Mouse (Mus musculus) heart, adult 18-20 months (tissue): ENCODE measurements around the gene Ap1m2. TPM values are rescaled to one million over a fixed set of nuclear protein-coding genes. Genes with fewer than 3 reads are reported as not detected.
A peak's percentile ranks its signal among the peaks of the same experiment; 100 is the strongest.
"Not testable (repeated sequence)": the region's sequence is repeated elsewhere in the genome, so short reads cannot be mapped to it uniquely, and the experiment has no call there.

Experiments used
- DNase-seq, 2 experiments: peaks; one replicate each; pipeline ENCODE4 v3.0.0; 2021 to 2022; ENCODE audit warnings: mixed read lengths in 1 of 2
- total RNA-seq, 2 experiments: library from RNA; stranded (reverse); gene quantifications; 2 replicates each; pipeline ENCODE4 v1.2.3; 2021

Ap1m2 gene
- total RNA-seq, 2 experiments from 2014 or later: not detected

DNA sequence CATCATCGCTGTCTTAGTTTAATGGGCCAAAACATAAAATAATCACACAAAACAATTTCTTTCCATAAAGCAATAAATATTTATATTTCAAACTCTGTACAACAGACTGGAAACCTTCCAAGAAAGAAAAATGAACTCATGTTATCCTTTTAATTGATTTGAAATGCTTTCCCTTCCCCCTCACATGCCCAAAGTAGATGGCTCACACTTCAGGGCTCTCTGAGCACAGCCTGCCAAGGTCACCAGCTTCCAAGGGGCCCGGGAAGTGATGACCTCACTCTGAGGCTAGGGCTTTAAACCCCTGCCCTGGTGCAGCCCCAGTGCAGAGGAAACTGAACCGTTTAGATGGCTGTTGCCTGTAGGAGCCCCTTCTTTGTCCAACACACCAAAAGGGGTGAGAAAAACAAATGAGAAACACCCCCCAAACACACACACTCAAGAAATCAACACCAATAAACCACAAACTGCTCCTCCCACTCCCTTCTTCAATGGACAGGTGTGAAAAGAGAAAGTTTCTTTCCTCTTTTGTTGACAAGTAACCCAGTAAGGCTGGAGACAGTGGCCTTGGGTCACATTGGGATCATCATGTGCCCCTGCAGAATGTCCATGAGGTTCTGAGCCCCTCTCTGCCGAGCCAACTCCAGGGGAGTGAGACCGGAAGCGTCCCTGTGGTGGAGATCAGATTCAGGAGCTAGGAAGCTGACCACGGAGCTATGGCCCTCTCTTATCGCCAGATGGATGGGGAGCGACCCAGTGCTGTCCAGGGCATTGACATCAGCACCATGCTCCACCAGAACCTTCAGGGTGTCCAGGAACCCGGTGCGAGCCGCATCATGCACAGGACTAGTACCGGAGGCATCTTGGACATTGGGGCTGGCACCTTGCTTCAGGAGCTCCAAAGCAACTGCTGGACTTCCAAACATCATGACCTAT is 23.5 kb downstream of the Ap1m2 start:
- peak in 1 of 2 experiments; percentile 35 for DNase-seq

DNA sequence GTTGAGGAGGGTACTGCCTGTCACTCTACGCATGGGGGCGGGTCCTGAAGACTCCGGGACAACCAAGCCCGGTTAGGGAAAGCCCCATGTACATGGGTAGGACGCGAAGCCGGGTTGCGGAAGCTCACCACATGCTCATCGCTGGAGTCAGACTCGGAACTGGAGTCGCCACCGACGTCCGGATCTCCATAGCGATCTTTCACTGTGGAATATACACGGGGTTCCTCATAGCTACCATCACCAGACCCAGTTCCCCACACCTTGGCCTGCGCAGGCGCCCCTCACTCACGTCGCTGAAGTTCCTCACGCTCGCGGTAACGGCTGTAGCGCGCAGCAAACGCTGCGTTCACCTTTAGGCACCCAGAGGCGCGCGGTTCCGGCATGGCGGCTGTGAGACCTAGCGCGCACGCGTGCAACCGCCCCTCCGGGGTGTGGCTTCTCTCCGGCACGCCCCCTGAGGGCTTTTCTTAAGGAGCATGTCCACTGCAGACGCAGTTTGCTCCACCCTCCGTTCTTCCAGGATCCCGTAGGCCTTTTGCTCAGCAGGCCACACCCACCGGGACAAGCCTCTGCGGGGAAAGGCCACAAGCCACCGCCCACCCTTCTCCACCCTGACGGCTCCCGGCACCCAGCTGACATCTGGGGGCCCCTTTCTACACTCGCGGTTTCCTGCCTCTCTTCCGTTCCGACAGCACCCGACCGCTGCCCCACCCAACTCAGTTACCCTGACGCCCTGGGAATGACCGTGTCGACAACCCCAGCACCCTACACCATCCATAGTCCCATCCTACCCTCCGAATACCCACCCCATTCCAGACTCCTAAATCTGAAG is 24.4 kb downstream of the Ap1m2 start, which contains the start of gene Kri1:
Gene Kri1 (minus strand): TSS at position 399 of the 832 bp plus-strand sequence.
- peak; percentile 99 to 100 for DNase-seq

DNA sequence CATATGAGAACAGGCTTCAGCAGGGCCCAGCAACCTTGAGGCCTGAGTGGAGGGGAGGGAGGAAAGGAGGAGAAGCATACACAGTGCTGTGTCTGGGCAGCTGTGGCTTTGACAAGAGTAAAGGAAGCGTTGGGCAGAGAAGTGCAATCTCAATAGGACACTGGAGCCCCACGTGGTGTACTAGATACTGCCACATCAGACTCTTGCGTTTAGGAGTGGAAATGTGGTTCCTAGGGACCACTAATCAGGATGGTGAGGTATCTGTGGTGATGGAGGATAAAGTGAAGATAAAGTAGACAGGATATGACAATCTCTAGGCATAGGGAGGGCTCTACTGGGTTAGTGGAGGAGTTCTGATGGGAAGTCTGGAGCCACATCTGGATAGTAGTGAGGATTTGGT is 25.4 kb downstream of the Ap1m2 start:
- DNase-seq: no peak

DNA sequence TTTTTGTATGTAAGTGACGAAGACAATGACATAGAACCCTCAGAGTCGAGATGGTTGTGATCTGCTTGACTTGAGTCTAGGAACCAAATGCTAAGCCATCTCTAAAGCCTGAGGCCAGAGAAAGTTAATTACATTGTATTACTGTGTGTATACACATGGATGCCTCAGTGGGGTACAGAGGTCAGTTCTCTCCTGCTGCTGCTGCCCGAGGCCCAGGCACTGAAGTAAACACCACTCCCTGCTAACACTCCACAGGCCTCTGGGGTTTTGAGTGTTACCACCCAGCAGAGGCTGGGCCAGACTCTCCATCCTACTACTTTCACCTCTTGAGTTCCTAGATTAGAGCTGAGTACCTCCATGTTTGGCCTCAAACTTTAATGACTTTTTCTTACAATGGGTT is 28.1 kb downstream of the Ap1m2 start:
- DNase-seq: no peak

DNA sequence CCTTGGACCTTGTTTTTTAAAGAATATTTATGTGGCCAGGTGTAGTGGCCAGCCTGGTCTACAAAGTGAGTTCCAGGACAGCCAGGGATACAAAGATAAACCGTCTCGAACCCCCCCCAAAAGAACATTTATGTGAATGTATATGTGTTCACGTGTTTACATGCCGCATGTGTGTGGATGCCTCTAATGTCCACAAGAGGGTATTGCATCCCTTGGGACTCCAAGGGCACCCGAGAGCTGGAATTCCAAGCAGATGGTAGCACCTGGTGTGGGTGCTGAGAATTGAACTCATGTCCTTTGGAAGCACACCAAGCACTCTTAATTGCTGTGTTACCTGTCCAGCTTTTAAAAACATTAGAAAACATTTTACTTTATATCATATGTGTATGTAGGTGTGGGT is 28.5 kb downstream of the Ap1m2 start:
- no peak for DNase-seq

DNA sequence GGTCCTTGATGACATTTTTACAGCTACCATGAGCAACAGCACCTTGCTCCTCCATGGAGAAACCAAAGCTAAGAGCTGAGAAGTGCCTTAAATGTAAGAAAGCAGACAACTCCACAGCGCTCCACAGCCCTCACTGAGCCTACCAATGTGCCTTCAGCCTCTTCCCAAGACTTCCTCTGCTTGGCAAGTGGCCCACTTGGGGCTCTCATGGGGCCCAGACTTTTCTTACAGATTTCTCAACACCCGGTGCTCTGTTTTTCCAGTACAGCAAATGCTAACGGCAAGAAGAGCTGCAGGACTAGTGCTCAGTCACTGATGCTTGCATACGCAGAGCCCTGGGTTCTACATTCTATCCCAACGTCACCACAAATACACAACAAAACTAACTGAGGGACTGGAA is 34.4 kb downstream of the Ap1m2 start:
- DNase-seq: peak in 1 of 2 experiments; percentile 48

DNA sequence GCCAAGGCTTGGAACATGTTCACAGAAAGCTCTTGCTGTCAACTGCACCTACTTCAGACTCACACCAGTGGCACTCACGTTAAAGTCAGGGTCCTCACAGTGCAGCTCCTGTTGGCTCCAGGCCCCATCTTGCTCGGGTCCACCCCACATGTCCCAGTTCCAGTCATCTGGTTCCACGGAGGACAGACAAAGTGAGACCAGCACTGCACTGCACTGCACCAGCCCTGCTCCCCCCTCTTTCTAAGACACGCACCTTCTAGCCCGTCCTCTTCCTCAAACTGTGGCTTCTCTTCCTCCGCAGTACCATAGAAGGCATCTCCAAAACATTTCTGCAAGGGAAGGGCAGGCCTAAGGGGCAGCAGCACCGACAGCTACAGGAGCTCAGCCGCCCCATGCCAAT is 35.8 kb downstream of the Ap1m2 start:
- DNase-seq: no peak

DNA sequence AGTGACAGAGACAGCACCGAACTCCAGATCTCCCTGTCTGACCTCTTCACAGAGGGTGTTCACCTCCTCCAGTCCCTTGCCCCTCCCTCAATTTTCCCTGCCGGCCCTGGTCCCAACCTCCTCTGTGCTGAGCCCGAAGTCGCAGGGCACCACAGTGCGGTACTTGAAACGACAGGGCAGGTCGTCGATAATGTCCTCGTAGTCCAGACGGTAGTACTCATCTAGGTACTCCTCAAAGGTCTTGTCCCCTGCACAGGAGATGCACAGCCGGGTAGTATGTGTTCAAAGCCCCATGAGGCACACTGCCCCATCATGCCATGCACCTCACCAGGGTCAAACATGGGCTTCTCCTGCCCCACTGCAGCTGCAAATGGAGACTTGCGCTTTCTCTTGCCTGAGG is 36.4 kb downstream of the Ap1m2 start:
- no peak for DNase-seq

DNA sequence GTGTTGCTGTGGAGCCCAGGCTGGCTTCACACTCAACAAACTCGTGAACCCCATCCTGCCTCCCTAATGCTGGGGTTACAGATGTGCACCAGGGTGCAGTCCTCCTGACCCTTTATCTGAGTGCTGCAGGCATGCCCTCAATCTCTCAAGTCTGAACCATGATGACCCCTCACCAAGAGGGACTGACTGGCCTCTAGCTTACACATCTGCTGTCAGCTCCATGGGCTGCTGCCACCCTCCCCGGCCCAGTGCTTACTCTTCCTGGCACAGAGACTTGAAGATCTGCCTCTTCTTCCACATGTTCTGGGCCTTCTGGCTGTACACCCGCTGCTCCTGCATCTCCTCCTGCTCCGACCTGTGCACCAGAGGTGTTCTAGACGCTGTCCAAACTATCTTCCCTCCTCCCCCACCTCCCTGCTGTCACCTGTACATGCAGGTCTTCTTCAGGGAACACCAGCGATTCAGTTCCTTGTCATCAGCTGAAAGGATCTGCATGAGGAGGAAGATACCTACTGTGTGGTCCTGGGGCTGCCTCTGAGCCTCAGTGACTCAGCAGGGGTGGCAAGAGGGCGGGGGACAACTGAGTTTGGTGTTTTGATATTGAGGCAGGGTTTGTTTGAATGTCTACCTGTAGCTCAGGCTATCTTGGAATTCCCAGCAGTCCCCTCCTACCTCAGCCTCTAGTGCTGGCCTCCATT is 37.0 kb downstream of the Ap1m2 start:
- no peak for DNase-seq

DNA sequence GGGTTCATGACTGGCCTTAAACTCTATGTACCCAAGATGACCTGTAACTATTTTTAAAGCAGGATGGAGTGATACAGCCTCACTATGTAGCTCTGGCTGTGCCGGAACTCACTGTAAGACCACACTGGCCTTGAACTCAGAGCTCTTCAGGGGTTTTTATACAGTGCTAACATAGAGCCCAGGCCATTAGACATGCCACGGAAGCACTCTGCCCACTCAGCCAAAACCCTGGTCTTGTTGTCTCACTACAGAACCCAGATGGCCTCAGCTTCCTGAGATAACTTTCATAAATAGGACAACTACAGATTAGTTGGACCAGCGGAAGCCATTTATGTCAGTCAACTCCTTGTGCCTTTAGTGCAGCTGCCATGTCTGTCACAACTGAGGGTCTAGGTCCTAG is 37.8 kb downstream of the Ap1m2 start:
- DNase-seq: no peak

DNA sequence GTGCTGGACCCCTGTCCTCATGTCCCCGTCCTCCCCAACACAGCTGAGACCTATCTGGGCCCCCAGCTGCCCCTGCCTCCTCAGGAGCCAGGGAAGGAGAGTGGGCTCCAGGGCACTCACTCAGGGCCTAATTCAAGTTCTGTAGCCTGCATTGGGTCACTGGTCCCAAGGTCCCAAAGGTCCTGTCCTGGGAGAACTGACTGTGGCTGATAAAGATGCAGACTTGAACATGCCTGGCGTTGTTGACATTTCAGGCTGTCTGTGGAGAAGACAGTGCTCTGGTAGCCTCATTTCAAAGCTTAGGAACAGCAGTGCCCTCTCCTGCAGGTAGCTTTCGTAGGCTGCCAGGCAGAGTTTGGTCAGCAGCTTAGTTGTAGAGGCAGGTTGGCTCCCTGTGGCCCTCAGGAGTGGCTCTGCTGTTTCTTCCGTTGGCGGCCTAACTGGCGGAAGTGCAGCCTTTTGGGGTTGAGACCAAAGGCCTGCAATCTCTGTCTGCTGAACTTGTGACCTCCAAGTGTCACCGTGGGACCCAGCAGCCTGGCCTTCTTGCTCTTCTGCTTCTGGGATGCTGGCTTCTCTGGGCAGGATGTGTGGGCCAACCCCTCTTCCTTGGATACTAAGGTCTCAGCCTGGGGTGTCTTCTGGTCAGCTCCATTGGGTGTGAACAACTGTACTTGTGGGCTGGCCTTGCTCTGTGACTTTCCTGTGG is 38.5 kb downstream of the Ap1m2 start:
- peak in 1 of 2 experiments; percentile 29 for DNase-seq

DNA sequence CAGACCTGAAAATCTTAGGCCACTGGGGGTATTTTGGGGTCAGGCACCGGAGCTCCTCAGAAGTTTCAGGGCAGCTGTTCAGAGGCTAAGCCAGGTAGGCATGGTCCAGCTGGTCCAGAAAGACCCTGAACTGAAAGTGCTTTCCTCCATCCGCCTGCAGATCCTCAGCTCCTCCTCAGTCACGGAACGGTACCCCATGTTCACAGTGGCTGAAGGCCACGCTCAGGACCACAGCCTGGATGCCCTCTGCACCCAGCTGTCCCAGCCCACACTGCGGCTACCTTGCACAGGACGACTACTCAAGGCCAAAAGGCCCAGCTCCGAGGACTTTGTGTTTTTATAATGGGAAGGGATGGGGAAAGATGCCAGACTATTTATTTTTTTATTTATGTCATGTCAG is 39.0 kb downstream of the Ap1m2 start:
- no peak for DNase-seq

DNA sequence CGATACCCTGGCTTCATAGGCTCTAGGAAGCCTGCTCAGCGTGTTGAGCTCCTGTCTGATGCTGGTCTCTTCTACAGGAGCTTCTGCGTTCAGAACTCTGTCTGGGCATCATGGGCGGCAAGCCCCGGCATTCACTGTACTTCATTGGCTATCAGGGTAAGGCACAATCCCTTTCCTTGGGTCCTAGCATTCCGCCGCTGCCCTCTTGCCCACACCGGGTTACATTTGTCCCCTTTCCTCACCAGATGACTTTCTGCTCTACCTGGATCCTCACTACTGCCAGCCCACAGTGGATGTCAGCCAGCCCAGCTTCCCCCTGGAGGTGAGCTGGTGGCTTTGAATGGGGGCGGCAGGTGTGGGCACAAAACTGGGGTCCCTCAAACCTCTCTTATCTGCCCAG is 39.7 kb downstream of the Ap1m2 start:
- no peak for DNase-seq

DNA sequence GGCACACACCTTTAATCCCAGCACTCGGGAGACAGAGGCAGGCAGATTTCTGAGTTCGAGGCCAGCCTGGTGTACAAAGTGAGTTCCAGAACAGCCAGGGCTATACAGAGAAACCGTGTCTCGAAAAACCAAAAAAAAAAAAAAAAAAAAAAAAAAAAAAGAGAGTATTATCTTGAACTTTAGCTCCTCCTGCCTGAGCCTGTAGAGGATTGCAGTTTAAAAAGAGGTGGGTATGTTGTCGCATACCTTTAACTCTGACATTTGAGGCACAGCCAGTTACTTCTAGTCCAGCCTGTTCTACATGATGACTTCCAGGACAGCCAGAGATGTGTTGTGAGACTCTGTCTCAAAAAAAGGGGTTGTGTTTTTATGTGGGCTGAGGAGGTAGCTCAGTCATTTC is 42.5 kb downstream of the Ap1m2 start:
- not testable (repeated sequence) for DNase-seq

DNA sequence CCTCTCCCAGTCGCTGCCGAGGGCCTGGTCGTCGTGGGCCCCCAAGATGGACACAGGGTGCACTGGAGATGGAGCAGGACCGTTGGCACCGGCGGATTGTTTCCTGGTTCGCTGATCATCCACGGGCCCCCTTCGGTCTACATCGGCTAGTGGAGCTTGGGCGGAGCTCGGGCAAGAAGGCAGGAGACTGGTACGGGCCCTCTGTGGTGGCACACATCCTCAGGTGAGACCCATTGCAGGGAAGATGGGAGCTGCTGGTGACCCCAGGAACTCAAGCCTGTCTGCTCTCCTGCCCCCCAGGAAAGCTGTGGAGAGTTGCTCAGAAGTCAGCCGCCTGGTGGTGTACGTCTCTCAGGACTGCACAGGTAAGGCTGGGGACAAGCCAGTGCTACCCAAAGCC is 43.8 kb downstream of the Ap1m2 start:
- DNase-seq: no peak

DNA sequence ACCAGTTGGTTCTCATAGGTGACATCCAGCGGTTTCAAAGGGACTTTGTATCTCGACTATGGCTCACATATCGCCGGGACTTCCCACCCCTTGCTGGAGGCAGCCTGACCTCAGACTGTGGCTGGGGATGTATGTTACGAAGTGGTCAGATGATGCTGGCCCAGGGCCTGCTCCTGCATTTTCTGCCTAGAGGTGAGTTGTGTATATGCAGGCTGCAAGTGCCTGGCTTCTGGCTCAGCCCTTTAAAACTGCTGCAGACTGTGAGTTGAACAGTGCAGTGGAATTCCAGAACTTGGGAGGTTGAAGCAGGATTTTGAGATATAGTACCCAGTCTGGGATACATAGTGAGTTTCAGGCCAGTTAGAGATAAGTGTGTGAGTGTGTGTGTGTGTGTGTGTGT is 45.2 kb downstream of the Ap1m2 start:
- no peak for DNase-seq

DNA sequence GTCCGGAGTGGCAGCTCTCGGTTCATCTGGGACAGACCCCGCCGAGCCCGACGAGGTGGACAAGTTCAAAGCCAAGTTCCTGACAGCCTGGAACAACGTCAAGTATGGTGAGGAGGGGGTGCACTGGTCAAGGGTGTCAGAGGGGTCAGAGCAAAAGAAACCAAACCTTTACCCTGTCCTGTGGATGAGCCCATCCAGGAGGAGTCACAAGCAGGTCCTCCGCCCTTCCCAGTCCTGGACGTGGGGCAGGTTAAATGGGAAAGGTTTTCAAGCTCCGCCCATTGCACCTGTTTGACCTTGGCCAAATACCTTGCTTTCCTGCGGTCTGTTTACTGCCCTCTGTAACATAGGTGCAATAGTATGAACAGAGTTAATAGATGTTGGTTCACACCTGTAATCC is 46.5 kb downstream of the Ap1m2 start:
- no peak for DNase-seq

DNA sequence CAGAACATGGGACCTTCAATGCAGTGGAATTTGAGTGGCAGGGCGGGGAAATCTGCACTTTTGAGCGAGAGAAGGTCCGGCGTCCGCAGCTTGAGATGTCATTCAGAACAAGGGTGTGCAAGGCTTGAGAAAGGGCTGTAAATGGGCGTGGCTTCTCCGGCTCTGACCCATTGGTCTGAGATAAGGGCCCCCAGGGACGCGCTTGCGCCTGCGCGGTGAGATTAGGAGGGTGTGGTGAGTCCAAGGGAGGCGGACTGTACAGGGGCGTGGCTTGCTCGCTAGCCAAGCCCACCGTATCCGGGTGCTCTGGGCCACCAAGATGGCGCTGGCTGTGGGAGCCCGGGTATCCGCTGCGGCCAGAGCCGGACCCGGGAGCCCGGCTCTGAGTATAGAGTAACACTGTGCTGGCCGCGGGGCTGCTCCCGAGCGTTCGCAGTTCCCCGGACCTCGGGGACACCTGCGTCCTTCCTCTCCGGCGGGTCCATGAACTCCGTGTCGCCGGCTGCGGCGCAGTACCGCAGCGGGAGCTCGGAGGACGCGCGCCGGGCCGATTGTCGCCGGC is 47.1 kb downstream of the Ap1m2 start, which contains the start of gene Atg4d:
Gene Atg4d (plus strand): TSS at position 294 of the 562 bp plus-strand sequence.
- DNase-seq: peak; percentile 99 to 100

DNA sequence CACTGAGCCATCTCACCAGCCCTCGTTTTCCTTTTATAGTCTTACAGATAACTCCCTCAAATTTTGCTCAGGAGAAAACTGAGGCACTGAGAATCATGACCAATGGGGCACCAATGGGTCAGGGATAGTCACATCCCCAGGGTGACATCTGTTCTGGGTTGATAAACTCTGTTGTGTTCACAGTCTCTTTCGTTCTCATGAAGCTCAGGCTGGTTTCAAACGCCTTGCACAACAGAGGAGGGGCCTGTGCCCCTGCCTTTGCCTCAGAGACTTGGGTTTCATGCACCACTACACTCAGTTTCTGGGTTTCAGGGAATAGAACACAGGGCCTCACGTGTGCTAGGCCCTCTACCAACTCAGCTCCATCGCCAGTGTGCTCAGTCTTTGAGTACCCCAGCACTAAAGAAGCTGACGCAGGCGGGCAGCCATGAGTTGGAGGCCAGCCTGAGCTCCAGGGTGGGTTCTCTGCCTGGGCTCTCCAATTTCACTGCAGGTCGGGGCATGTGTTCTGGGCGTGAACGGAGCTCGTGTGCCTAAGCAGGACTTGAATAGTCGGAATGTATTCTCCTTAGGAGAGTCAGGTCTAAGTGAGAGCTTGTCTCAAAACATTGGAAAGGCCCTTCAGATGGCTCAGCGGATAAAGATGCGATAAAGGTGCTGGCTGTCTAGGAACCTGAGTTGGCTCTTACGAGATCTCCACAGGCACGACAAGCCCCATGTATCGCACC is 47.7 kb downstream of the Ap1m2 start:
- no peak for DNase-seq

DNA sequence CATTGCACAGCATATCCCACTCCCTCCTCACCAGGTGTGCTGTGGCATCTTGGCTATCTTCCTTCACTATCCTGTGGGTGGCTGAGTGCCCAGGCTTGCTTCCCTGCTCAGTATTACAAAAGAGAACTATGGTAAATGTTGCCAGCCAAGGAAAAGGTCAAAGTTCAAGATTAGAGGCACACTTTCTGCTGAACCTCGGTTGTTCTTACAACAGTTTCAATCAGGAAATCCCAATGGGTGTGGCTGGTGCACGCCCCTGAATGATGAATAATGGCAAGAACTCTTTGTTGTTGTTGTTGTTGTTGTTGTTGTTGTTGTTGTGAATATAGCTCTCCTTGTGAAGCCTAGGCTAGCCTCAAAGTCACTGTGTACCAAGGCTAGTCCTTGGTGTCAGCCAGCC is 50.3 kb downstream of the Ap1m2 start:
- no peak for DNase-seq
